Mouse (Mus musculus): ENCODE measurements around the gene Btla.

Gene Btla

DNA sequence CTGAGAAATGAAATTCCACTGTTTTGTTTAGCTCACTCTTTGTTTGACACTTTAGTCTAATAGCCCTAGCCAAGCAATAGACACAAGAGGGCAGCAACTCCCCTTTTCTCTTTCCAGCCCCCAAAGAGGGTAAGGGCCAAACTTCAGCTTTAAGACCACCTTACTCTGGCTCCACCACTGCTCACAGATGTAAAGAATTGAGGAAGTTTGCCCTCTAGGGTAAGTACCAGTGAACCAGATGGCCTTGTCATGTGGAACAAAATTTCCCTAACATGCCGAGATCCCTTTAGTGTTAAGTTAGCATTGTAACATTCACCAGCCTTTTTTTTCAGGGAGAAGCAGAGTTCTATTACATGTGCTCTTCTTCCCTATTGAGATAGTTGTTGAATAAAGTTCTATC lies 59.0 kb downstream of the Btla start:
- H3K4me3 ChIP-seq (replicated peaks; ENCODE audit: low read length): no peak overlapping the region
- no peaks in the 10 kb centered on the region for H3K4me1 ChIP-seq (replicated peaks; ENCODE audit: low read depth, low read length)
- TF ChIP-seq NANOG (IDR thresholded peaks at IDR 0.05; ENCODE audit: borderline replicate concordance, low read length) (no peak), POU5F1 (IDR thresholded peaks at IDR 0.05; ENCODE audit: borderline replicate concordance, low read length) (no peak), CTCF (conservative IDR thresholded peaks at IDR 0.05; ENCODE audit: low read length) (no peak)
- H3K9me3 ChIP-seq (ENCODE audit: low read length): no peaks in the 10 kb centered on the region
- H3K36me3 ChIP-seq (ENCODE audit: insufficient read depth, low read length): no peaks in the 10 kb centered on the region
- no peaks in the 10 kb centered on the region; the same call in 1 of the 2 replicates for H3K27me3 ChIP-seq (ENCODE audit: insufficient read depth, low read length)

DNA sequence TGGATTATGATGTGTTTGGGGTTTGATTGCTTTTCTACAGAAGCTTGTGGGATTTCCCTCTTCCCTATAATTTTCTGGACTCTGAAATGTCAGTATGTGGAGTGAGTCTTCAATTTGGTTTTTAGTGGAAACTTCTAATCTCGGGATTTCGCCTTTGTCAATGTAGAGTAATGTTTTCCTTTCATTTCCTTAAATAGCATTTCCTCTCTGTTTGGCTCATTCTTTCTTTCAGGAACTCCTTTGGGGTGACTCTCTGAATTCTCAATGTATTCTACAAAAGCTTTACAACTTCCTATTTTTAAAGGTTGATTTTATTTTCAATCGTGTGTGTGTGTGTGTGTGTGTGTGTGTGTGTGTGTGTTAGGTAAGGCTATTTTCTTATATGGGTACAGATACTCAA lies 73.7 kb downstream of the Btla start:
- TF ChIP-seq POU5F1 (IDR thresholded peaks at IDR 0.05; ENCODE audit: borderline replicate concordance, low read length): no peak
- TF ChIP-seq NANOG (IDR thresholded peaks at IDR 0.05; ENCODE audit: borderline replicate concordance, low read length): no peak
- TF ChIP-seq CTCF (conservative IDR thresholded peaks at IDR 0.05; ENCODE audit: low read length): no peak

More for the DNA sequence above, 73.7 kb downstream of the Btla start:
- no peaks in the 10 kb centered on the region for H3K27me3 ChIP-seq (ENCODE audit: insufficient read depth, low read length)
- no peaks in the 10 kb centered on the region for H3K9me3 ChIP-seq (ENCODE audit: low read length)
- no peak overlapping the region for H3K4me3 ChIP-seq (replicated peaks; ENCODE audit: low read length)
- H3K4me1 ChIP-seq (replicated peaks; ENCODE audit: low read depth, low read length): no peaks in the 10 kb centered on the region
- H3K36me3 ChIP-seq (ENCODE audit: insufficient read depth, low read length): no peaks in the 10 kb centered on the region
